Mouse (Mus musculus) cerebellum, adult 2 months (tissue): ENCODE measurements at regions not wholly inside any gene's neighbourhood (a gene's known extent, or its start where the extent isn't known, plus 50 kb on each side); places are given as distances from the start of the nearest gene placed in this dataset.

ENCODE experiments used
- CTCF ChIP-seq: fragments of 200-500 bp; IDR thresholded peaks from 2 replicates; pipeline ENCODE4 v1.5.1; 2011; ENCODE audit warnings: low read depth, mild to moderate bottlenecking, control low read depth, low read length, moderate library complexity, borderline replicate concordance; ENCODE audit not compliant: insufficient read depth
- POLR2A ChIP-seq: fragments of 200-500 bp; IDR thresholded peaks from 2 replicates; pipeline ENCODE4 v1.6.1; 2011; ENCODE audit warnings: low read length, control low read depth, borderline replicate concordance; ENCODE audit not compliant: insufficient read depth

GRCm38 (mm10) chr4:88935901-88936300 lies 55.9 kb upstream of the Ifne start:
- TF ChIP-seq CTCF = no peak
- no peak for TF ChIP-seq POLR2A
